Mouse (Mus musculus) induced T-regulatory cell, adult 2 months (primary cell): ENCODE results near the gene Tubb1.

ENCODE experiments used
- DNase-seq: peaks from one replicate; pipeline ENCODE4 v3.0.0-alpha.2; 2012; ENCODE audit warnings: low read depth

Tubb1 gene

GRCm38 (mm10) chr2:174502321-174502720 is 51.8 kb downstream of the Tubb1 start:
- no peak for DNase-seq

- no peak for DNase-seq
These were observed 52.5 kb downstream of the Tubb1 start for GRCm38 (mm10) chr2:174502831-174503460.
